Mouse (Mus musculus): ENCODE results near the gene Platr17.

DNA sequence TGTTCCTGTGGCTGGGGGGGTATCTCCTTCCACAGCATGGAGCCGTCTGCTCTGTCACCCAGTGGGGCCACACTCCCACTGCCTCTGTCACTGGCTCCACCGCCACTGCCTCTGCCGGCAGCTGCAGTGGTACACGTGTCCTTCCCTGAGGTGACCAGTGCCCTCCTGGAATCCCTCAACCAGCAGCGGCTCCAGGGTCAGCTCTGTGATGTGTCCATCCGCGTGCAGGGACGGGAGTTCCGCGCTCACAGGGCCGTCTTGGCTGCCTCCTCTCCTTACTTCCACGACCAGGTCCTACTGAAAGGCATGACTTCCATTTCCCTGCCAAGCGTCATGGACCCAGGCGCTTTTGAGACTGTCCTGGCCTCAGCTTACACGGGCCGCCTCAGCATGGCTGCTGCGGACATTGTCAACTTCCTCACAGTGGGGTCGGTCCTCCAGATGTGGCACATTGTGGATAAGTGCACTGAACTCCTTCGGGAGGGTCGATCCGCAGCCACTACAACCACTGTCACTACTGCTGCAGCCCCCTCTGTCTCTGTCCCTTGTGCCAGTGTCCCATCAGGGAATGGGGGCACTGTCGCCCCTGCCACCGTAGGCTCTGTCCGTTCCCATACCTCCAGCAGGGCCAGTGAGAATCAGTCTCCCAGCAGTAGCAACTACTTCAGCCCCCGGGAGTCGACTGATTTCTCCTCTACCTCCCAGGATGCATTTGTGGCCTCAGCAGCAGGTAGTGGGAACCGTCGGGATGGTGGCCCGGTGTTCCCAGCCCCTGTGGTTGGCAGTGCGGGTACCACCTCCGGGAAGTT is 12.1 kb downstream of the Platr17 start:
- no peak for TF ChIP-seq CTCF (IDR thresholded peaks at IDR 0.05; ENCODE audit: borderline replicate concordance, extremely low read depth, insufficient read depth, insufficient read length)
- no peak for TF ChIP-seq POLR2A (IDR thresholded peaks at IDR 0.05; ENCODE audit: borderline replicate concordance, extremely low read depth, insufficient read depth, insufficient read length, poor library complexity, severe bottlenecking)
